Mouse (Mus musculus) olfactory bulb, adult 2 months (tissue): ENCODE results near the gene Txnrd3.

Experiments
- CTCF ChIP-seq: fragments of 200-500 bp; IDR thresholded peaks from 2 replicates; pipeline ENCODE4 v1.5.1; 2012; ENCODE audit warnings: low read depth, mild to moderate bottlenecking, low read length, moderate library complexity; ENCODE audit not compliant: insufficient read depth
- POLR2A ChIP-seq: fragments of 200-500 bp; IDR thresholded peaks from 2 replicates; pipeline ENCODE4 v1.6.1; 2012; ENCODE audit warnings: mild to moderate bottlenecking, low read depth, low read length, moderate library complexity; ENCODE audit not compliant: insufficient read depth

GRCm38 (mm10) chr6:89614596-89615372 is 29.0 kb upstream of the Txnrd3 start:
- TF ChIP-seq CTCF (no peak), POLR2A (no peak)
